Mouse (Mus musculus) liver (tissue): Measurements from ENCODE around the gene Pygl.

Experiments used
- DNase-seq: peaks from one replicate; pipeline ENCODE4 v3.0.0-alpha.2; 2020; ENCODE audit warnings: mixed read lengths

The Pygl gene

GRCm38 (mm10) chr12:70148631-70149265 lies 82.5 kb downstream of the Pygl start:
- no peak for DNase-seq

- DNase-seq, result peak; percentile 15
Measured at GRCm38 (mm10) chr12:70147986-70148630, 83.2 kb downstream of the Pygl start.

- DNase-seq, result no peak
Measured at GRCm38 (mm10) chr12:70145586-70145985, 85.7 kb downstream of the Pygl start.

GRCm38 (mm10) chr12:70144637-70145448 lies 86.4 kb downstream of the Pygl start:
- peak; percentile 45 for DNase-seq

DNA sequence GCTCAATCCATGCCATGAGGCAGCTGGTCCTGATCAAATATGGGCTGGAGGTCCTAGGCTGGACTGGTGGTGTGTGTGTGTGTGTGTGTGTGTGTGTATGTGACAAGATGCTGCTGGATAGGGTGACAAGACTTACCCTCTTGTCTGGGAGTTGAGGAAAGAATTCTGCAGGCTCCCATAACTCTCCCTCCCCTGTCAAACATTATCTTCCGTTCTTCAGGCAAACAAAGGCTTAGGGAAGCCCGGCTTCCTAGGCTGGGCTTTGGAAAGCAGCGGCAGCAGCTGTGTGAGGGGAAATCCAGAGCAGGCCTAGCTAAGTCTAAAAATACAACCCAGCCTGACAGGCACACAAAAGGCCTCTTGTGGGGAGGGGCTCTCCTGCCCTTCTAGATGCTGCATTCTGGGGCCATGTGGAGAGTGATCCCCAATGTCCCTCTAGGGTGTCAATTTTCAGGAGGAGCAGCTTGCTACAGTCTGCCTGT lies 87.1 kb downstream of the Pygl start:
- DNase-seq, result peak; percentile 19

DNA sequence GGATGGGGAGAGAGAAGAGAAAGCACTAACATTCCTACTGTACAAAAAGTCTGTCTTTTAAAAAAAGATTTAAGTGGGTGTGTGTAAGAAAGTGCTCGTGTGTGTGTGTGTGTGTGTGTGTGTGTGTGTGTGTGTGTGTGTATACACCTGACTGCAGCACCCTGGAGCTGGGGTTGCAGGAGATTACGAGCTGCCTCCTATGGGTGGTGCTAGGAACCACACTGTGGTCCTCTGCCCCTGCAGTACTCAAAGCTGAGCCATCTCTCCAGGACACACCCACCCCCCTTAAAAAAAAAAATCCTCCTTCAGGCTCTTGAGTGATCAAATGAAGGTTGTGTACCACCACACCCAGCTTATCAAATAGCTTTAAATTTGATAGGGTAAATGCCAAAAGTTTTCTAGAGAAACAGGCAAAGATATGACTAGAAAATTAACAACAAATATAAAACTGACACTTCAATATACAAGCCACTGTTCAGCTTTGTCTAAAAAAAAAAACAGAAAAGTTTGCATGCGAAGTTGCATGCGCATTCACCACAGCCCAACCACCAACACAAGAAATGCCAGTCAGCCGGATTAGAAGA lies 90.2 kb downstream of the Pygl start:
- no peak for DNase-seq
